Mouse (Mus musculus) retina, postnatal 1 day (tissue): Measurements from ENCODE around the gene Dcaf7.

Experiments
- DNase-seq: peaks from one replicate; pipeline ENCODE4 v3.0.0-alpha.2; 2012

The Dcaf7 gene

DNA sequence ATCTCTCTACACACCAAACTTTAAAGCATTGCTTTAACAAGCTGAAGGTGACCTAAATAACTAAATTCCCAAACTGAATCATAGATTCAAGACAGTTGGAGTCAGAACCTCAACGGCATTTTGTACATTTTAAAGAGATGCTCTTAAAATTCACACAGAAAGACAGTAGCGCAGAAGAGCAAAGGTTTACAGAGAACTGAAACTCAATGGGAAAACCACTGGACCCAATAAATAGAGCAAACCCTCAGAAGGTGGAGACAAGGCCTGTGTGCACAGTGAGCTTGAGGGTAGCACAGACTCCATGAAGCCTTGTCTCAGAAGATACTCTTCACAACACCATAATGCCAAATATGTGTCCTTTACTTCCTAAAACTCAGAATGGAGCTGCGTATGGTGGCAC lies 9.1 kb downstream of the Dcaf7 start:
- DNase-seq: no peak

DNA sequence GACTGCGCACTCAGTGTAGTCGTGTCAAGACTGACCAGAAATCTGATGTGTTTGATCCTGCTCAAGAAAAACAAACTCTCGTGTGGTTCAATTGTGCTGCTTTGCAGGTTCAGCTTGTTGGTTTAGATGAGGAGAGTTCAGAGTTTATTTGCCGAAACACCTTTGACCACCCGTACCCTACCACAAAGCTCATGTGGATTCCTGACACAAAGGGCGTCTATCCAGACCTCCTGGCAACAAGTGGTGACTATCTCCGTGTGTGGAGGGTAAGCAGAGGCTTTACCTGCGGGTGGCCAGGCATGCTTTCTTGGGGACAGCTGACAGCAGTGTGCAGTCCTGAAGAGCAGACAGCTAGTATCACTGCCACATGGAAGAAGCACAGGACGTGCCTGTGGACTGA lies 9.9 kb downstream of the Dcaf7 start:
- no peak for DNase-seq

DNA sequence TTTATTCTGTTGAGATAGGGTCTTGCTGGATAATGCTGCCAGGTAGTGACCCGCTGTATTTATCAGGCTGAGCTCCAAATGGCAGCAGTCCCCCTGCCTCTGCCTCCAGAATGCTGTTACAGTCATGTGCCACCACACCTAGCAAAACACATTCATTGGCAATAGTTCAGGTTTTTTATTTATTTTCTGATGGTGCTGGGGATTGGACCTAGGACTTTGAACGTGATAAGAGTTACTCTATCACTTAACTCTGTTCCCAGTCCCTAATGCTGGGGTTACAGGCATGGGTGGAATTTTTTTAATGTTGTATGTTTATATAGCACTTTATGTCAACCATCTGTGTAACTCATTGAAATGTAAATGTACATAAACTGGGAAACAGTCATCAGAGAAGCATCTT lies 17.2 kb downstream of the Dcaf7 start:
- no peak for DNase-seq

DNA sequence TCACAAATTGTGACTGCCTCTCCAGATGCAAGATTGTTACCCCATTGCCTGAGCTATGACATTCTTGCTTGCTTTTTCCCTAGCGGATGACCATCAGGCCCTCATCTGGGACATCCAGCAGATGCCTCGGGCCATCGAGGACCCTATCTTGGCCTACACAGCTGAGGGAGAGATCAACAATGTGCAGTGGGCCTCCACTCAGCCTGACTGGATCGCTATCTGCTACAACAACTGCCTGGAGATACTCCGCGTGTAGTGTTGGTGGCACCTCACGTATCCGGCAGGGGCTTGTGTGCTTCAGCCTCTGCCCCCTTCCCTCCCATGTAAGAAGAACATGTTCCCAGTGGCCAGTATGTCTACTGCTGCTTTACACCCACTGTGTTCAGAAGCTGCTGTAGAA lies 17.9 kb downstream of the Dcaf7 start:
- no peak for DNase-seq

DNA sequence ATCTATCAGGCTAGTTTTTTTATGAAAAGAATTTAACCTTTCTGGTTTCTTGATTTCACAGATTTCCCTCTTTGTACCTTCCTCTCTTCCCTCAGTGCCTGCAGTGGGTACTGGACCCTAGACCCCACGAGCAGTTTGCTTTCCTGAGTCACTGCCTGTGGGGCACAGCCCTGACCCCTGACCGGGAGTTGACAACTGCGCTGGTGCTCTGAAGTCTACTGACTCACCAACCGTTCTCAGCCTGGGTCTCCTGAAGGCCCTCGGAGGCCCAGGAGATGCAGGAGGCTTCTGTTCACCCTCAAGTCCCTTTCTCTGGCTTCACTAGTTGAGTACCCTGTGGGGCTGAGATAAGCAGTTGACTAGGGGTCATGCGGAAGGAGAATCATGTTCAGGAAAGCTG lies 18.7 kb downstream of the Dcaf7 start:
- no peak for DNase-seq

DNA sequence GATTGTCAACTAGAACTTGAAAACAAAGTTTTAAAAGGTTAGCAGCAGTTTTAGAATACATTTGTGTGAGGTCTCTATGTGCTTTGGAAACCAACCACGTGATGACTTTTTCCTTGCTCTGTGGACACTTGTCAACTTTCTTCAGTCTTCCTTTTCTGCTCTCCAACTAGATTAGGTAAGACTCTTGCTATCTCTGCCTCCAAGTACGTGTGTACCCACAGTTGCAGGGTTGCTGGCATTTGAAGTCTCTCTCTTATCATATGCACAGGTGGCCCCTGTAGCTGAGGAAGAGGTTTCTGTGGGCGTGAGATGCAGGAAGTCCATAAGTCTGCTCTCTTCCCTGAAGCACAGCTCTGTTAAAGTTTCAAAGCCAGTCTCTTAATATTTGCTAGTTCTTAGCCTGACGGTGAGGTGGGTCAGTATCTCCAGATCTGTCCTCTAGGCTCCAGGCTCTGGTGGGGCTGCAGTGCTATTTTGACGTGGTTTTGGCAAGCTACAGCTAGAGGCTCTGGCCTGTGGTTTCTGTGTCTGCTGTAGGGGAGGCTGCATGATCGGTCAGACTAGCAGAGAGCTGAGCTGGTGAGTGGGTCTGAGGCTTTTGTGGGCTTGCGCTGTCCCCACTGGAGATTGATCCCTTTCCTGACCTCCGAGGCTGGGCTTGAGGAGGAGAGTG lies 20.3 kb downstream of the Dcaf7 start:
- no peak for DNase-seq

DNA sequence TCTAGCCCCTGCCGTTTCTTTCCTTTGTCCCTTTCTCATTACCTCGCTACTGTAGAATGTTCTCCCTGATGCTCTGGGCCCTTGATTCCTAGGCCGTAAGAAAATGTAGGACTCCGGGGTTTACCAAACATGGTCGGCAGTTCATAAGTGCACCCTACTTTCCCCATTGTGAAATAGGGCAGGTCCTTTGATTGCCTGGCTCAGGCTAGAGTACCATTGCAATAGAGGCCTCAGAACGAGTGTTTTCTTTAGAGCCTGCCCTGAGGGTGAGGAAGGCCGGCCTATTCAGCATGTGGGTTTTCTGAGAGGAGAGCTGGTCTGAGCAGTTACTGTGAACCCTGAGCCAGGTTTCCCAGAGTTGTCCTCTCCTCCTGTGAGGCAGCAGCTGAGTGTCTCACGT lies 21.3 kb downstream of the Dcaf7 start:
- DNase-seq: no peak

DNA sequence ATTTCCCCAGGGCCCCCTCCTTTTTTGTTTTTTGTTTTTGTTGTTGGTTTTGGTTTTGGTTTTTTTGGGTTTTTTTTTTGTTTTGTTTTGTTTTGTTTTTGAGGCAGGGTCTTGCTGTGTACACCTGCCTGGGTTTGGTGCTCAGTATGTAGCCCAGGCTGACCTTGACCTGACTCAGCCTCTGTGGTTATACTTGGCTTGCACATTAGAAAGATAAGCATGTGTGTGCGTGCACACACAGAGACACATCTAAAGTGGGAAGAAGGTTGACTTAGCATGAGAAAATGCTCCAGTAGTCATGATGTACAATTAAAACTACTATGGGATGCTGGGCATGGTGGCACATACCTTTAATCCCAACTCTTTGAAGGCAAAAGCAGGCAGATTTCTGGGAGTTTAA lies 23.9 kb downstream of the Dcaf7 start:
- no peak for DNase-seq

GRCm38 (mm10) chr11:106061311-106061710 lies 24.6 kb downstream of the Dcaf7 start:
- no peak for DNase-seq

DNA sequence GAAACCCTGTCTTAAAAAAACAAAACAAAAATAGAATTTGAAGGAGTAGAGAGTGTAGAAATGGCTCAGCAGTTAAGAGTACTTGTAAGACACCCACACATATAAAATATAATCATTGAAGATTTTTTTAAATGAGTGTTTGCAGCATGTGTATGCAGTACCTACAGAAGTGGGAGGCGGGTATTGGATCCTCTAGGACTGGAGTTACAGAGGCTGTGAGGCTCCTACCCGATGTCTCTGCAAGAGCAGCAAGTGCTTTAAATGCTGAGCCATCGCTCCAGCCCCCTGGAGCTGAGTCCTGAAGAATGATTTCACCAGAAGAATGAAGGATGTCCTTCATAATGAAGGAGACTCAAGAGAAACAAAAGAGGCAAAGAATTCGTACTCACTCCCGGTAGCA lies 27.1 kb downstream of the Dcaf7 start:
- no peak for DNase-seq

DNA sequence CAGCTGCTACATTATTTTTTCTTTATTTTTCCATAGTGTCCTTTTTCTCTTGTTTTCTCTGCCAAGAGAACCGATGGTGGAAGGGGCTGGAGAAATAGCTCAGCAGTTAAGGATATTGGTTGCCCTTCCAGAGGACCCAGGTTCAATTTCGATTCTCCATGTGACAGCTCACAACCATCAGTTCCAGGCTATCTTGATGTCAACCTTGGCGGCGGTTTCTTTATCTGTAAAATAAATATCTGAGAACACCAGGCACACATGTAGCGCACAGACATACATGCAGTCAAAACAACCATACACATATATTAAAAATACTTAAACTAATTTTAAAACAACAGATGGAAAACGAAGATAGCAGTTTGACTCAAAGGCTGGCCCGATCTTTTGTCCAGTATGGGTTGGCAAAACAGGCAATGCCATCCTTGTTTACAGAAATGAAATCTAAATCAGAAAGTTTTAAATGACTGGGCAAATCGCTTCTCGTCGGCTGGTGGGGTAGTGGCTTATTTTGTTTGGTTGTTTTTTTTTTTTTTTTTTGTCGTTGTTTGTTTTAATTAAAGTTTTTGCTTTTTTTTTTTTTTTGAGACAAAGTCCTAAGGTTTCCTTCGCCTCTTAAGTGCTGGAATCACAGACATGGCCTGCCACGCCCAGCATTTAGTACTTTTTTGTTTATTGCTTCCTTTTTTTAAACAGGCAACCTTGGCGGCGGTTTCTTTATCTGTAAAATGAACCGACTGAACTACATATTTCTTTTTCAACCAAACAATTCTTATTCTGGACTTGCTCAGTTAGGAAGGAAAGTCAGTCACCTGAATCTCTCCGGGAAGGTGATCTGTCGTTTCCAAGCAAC lies 28.6 kb downstream of the Dcaf7 start:
- no peak for DNase-seq

DNA sequence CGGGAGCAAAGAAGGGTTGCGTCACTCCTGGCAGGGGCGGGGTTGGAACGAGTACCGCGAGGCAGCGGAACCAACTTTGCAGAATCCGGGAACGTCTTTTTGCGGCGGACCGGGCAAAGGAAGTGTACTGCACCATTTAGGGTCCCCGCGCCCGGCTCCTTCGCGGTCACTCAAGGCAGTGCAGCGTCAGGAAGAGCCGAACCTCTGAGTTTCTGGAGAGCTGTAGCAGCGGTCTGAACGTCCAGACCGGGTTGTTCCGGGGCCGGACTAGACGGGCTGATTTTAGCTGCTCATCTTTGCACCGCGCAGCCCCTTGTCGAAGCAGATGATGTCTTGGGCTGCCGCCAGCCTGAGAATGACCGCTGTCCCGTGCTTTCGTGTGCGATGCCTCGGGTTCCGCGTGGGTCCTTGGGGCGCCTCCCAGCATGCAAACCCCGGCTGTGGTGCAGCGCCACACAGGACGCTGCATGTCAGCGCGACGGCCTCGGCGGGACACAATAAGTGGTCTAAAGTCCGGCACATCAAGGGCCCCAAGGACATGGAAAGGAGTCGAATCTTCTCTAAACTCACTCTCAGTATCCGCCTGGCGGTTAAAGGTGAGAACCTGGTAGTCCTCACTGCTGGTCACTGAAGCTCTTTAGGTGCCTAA lies 29.4 kb downstream of the Dcaf7 start, which contains the start of gene Taco1:
Gene Taco1, plus strand, starts transcription at position 139 of the 649 bp plus-strand sequence.
- peak; percentile 95 for DNase-seq

DNA sequence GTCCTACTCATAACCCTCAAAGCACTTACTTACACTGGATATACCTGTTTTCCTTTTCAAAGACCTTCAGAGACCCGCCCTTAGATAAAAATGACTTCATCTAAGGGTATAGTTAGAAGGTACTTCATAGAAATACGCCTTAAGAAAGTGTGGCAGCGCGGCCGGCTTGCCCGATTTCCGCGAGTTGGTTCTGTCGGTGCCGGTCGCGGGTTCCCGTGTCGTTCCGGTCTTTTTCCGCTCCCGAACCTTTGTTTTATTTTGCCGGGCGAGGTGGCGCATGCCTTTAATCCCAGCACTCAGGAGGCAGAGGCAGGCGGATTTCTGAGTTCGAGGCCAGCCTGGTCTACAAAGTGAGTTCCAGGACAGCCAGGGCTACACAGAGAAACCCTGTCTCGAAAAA lies 29.9 kb downstream of the Dcaf7 start:
- DNase-seq: peak; percentile 30

DNA sequence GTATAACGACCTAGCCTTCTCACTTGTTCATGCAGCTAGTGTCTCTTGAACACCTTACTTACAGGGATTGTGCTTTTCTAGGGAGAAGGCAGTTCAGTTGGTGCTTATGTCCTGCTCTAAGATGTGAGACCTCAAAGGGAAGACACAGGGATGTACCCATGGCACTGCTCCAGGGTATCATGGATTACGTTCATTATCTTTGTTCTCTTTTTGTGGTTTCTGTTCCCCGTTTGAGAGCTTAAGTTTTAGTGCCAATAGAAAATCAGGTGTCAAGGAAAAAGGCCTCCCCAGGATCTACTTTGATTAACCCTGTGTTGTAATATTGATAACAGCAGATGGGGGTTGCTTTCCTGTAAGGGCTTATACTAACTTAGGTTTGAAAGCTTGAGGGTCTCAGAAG lies 37.1 kb downstream of the Dcaf7 start:
- DNase-seq: no peak

DNA sequence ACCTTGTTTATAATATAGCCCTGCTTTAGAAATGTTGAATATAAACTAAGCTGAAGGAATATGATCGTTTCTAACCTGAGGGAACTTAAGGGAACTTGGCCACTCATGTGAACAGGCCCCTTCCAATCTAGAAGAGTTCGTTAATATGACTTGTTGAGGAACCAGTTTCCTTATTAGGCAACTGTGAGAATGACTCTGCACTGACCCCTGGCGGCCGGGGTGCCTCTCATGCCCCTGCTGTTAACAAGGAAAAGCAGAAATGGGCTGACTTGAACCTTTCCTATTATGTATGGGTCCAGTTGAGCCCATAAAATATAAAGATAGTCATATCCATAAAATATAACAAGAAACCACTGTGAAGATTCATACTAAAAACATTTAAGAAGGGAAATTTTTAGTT lies 39.6 kb downstream of the Dcaf7 start:
- DNase-seq: peak; percentile 79

DNA sequence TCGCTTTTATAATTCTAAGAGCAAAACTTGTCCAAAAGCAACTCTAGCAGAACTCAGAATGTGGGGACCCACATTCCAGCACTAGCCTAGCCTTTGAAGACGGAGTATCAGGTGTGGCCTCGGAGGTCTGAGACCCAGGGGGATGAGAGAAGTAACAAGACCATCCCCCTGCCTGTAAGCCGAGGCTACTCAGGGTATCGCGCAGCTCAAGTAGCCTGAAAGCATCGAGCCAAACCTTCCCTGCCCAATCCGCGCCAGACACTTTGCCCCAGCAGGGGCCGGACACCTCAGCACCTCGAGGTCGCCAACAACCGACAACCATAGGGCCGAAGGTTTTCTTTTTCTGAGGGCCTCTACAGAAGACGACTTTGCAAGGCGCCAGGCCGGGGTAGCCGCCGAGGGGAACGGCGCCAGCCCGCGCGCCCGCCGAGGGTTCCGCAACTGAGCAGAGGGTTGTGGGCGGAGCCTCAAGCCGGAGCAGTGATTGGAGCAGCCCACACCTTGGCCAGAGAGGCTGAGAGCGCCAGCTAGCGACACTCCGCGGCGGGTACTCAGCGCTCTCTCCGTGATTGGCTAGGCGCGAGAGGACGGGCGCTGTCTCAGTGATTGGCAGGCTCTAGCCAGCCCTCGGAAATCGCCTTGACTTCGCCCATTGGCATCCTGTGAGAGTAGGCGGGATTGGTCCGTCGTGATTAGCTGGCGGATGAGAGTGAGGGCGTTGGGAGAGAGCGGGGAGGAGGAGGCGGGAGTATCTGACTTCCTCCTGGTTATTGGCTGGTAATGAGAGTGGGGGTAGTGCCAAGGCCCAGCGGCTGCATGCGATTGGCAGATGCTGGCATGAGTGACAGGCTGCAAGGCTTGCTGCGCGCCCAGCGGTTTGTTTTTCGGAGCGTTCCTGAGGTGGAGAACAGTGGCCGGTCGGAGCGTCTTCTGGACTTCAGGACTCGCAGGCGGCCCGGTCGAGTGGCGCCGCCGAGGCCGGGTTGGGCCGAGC lies 47.3 kb downstream of the Dcaf7 start, which contains the start of gene Map3k3:
Gene Map3k3, plus strand, starts transcription at position 906 of the 994 bp plus-strand sequence.
- peak; percentile 100 for DNase-seq

- DNase-seq: peak; percentile 82
Measured at GRCm38 (mm10) chr11:106084911-106085561, 48.4 kb downstream of the Dcaf7 start.

DNA sequence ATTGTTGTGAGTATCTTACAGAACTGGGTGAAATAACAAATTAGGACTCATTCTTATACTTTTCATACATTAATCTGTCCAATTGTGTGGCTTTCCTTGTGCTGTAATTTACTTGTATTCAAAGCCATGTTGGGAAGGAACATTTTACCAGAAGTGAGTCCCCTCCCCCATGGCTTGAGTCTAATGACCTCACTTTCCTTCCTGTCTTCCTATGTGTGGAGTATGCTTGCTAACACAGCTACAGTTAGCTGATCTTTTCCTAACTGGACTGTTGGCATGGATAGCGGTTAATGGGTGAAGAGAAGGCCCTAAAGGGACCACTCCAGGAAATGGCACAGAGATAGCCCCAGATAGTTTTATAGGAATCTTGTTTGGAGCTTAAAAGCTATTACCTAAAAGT lies 61.6 kb downstream of the Dcaf7 start:
- no peak for DNase-seq

GRCm38 (mm10) chr11:106102866-106103265 lies 66.2 kb downstream of the Dcaf7 start:
- DNase-seq: no peak

GRCm38 (mm10) chr11:106106047-106106587 lies 69.4 kb downstream of the Dcaf7 start:
- DNase-seq: no peak
